Mouse (Mus musculus): ENCODE data around the gene Treh. TPM values are rescaled to one million over a fixed set of nuclear protein-coding genes. Genes with fewer than 3 reads are reported as not detected.

Treh gene
- polyA plus RNA-seq, 1 experiment: 0.15 TPM

DNA sequence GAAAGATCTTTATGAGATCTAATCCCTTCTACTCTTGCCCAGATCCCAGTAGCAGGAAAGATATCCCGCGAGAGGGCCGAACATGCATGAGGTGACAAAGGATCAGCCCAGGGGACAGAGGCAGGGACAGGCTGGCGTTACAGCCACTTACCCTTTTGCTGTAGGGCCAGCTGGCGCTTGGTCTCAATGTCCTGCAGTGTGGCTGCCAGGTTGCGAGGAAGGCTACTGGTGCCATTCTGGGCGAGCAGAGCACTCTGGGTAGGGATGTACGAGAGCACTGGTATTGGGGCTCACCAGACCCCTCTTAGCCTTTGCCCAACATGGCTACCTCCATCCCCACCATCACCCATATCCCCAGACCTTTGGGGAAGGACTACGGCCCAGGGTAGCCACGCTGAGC lies 26.2 kb downstream of the Treh start:
- Histone ChIP-seq H3K4me1 (replicated peaks; ENCODE audit: control insufficient read depth, insufficient read depth, low read length) (peaks cover 2% of the 10 kb centered on the region; the same call in 1 of the 2 replicates), H3K27me3 (ENCODE audit: control insufficient read depth, insufficient read depth, low read length) (no peaks in the 10 kb centered on the region), H3K36me3 (ENCODE audit: control insufficient read depth, insufficient read depth, low read length) (no peaks in the 10 kb centered on the region), H3K4me3 (ENCODE audit: control insufficient read depth, insufficient read depth, low read length) (no peak overlapping the region), H3K27ac (ENCODE audit: control insufficient read depth, insufficient read depth, low read length) (no peak overlapping the region)
- no peak for TF ChIP-seq POLR2A (IDR thresholded peaks at IDR 0.05; ENCODE audit: control insufficient read depth, extremely low read depth, insufficient read depth, low read length, poor library complexity)
- DNase-seq: no peak
- WGBS: 94% methylated on average over 10 of the region's 10 CpGs

DNA sequence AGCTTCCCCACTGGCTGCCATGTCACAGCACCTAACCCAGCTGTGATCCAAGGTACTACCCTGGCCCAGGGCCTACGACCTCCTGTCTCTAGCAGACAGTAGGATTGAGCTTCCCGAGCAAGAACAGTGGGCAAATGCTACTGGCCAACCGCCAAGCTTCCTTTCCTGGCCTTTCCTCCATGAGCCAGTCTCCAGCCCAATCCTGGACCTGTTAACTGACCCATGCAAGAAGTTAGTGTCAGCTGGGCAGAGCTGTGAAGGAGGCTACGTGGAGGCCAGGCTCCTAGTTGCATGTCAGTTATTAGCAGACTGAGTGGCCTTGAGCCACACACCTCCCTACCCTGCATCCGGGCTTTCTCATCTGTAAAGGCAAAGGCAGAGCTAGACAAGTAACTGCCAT lies 26.7 kb downstream of the Treh start:
- no peak for TF ChIP-seq POLR2A (IDR thresholded peaks at IDR 0.05; ENCODE audit: control insufficient read depth, extremely low read depth, insufficient read depth, low read length, poor library complexity)
- TF ChIP-seq CTCF (IDR thresholded peaks at IDR 0.05; ENCODE audit: borderline replicate concordance, control insufficient read depth, extremely low read depth, insufficient read depth, low read length, poor library complexity): no peak
- 94% methylated on average over 5 of the region's 5 CpGs for WGBS
- no peak for DNase-seq

DNA sequence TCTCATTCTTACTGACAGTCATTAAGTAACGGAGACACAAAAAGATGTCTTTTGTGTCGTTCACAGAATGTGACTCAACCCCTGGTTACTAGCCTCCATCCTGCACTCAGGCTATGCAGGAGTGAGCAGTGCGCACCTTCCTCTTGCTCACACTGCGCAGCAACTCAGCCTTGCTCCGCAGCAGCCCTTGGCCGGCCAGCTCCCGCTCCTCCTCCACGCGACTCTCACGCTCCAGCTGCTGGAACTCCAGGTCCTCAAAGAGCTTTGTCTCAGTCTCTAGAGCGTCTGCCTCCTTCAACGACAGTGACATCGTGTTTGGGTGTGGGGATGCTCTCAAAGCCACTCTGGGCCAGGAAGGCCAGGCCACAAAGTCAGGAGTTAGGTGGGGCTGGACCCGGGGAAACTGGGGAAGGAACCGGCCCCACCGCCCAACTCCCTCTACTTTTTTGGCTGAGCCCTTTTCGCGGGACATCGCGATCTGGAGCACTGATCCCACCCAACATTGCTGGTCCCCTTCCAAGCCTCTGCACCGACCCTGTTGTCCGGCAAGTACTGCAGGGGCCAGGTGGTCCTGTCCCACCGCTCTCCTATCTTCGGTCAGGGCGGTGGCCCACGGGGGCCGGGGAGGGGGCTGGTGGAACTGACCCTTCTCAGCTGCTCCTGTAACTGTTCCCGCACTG lies 34.9 kb downstream of the Treh start:
- no peaks in the 10 kb centered on the region for H3K27me3 ChIP-seq (ENCODE audit: control insufficient read depth, insufficient read depth, low read length)
- no peak overlapping the region for H3K27ac ChIP-seq (ENCODE audit: control insufficient read depth, insufficient read depth, low read length)
- H3K36me3 ChIP-seq (ENCODE audit: control insufficient read depth, insufficient read depth, low read length): no peaks in the 10 kb centered on the region
- H3K4me1 ChIP-seq (replicated peaks; ENCODE audit: control insufficient read depth, insufficient read depth, low read length): peaks cover 16% of the 10 kb centered on the region
- TF ChIP-seq CTCF (IDR thresholded peaks at IDR 0.05; ENCODE audit: borderline replicate concordance, control insufficient read depth, extremely low read depth, insufficient read depth, low read length, poor library complexity) (no peak), POLR2A (IDR thresholded peaks at IDR 0.05; ENCODE audit: control insufficient read depth, extremely low read depth, insufficient read depth, low read length, poor library complexity) (no peak)
- peak overlapping the region; percentile 50 for H3K4me3 ChIP-seq (ENCODE audit: control insufficient read depth, insufficient read depth, low read length)
- DNase-seq: no peak
- WGBS: 46% methylated on average over 28 of the region's 28 CpGs

More for the DNA sequence above, 26.7 kb downstream of the Treh start:
- Histone ChIP-seq H3K4me3 (ENCODE audit: control insufficient read depth, insufficient read depth, low read length) (no peak overlapping the region), H3K36me3 (ENCODE audit: control insufficient read depth, insufficient read depth, low read length) (no peaks in the 10 kb centered on the region), H3K27me3 (ENCODE audit: control insufficient read depth, insufficient read depth, low read length) (no peaks in the 10 kb centered on the region), H3K27ac (ENCODE audit: control insufficient read depth, insufficient read depth, low read length) (no peak overlapping the region), H3K4me1 (replicated peaks; ENCODE audit: control insufficient read depth, insufficient read depth, low read length) (peaks cover 2% of the 10 kb centered on the region; the same call in 1 of the 2 replicates)

DNA sequence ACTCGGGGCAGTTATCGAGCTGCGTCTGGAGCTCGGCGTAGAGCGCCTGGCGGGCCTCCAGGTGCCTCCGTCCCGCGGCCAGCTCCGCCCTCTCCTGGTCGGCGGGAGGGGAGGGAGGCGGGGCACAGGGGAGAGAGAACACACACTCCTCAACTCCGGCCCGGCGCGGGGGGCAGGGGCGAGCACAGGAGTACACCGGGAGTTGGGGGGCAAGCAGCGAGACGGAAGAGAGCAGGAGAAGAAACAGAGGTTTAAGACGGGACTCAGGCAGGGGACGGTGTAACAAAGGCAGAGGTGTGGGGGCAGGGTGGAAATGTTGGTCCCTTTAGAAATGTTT lies 35.4 kb downstream of the Treh start:
- Histone ChIP-seq H3K27me3 (ENCODE audit: control insufficient read depth, insufficient read depth, low read length) (no peaks in the 10 kb centered on the region), H3K4me1 (replicated peaks; ENCODE audit: control insufficient read depth, insufficient read depth, low read length) (peaks cover 16% of the 10 kb centered on the region), H3K4me3 (ENCODE audit: control insufficient read depth, insufficient read depth, low read length) (peak overlapping the region; percentile 50), H3K36me3 (ENCODE audit: control insufficient read depth, insufficient read depth, low read length) (no peaks in the 10 kb centered on the region), H3K27ac (ENCODE audit: control insufficient read depth, insufficient read depth, low read length) (no peak overlapping the region)
- peak; percentile 75 for DNase-seq
- TF ChIP-seq POLR2A (IDR thresholded peaks at IDR 0.05; ENCODE audit: control insufficient read depth, extremely low read depth, insufficient read depth, low read length, poor library complexity): no peak
- TF ChIP-seq CTCF (IDR thresholded peaks at IDR 0.05; ENCODE audit: borderline replicate concordance, control insufficient read depth, extremely low read depth, insufficient read depth, low read length, poor library complexity): 0 out of 2 replicates have a peak, but pooled peaks have one; percentile 48
- WGBS: 11% methylated on average over 24 of the region's 24 CpGs

DNA sequence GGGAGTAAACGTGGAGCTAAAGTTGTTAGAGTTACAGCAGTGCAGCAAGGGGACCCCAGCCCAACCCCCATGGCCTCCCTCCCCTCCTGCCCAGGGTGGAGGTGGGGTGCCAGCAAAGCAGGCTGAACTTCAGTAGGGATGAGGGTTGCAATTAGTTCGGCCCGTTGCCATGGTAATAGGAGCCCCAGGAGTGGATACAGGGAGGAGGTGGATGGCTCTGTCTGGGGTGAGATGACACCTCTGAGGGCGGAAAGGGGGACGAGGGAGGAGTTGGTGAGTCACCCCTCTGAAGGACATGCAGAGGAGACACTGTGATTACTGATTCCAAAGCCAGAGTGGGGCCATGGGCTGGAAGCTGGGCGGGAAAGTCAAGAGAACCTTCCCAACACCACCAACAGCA lies 35.9 kb downstream of the Treh start:
- TF ChIP-seq CTCF (IDR thresholded peaks at IDR 0.05; ENCODE audit: borderline replicate concordance, control insufficient read depth, extremely low read depth, insufficient read depth, low read length, poor library complexity) (no peak), POLR2A (IDR thresholded peaks at IDR 0.05; ENCODE audit: control insufficient read depth, extremely low read depth, insufficient read depth, low read length, poor library complexity) (no peak)
- Histone ChIP-seq H3K4me1 (replicated peaks; ENCODE audit: control insufficient read depth, insufficient read depth, low read length) (peaks cover 16% of the 10 kb centered on the region), H3K4me3 (ENCODE audit: control insufficient read depth, insufficient read depth, low read length) (no peak overlapping the region; the same call in 1 of the 2 replicates), H3K36me3 (ENCODE audit: control insufficient read depth, insufficient read depth, low read length) (no peaks in the 10 kb centered on the region), H3K27me3 (ENCODE audit: control insufficient read depth, insufficient read depth, low read length) (no peaks in the 10 kb centered on the region), H3K27ac (ENCODE audit: control insufficient read depth, insufficient read depth, low read length) (no peak overlapping the region)
- DNase-seq: no peak
- WGBS: 81% methylated on average over 6 of the region's 6 CpGs

DNA sequence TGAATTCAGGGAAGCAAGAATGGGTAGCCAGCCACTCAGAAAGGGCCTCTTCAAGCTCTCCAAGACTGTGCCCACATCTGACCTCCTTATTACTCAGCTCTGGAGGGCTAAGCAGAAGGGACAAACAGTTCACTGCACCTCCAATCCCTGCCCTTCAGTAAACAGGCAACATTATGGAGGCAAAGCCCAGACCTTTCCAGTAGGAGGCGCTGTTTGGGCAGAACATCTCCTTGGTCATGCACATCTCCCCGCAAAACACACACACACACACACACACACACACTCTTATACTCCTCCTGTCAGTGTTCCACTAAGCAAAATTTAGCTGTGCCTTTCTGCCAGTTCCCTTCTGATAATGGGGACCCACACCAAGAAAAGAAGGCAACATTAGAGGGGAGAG lies 36.6 kb downstream of the Treh start:
- 89% methylated on average over 2 of the region's 2 CpGs for WGBS

DNA sequence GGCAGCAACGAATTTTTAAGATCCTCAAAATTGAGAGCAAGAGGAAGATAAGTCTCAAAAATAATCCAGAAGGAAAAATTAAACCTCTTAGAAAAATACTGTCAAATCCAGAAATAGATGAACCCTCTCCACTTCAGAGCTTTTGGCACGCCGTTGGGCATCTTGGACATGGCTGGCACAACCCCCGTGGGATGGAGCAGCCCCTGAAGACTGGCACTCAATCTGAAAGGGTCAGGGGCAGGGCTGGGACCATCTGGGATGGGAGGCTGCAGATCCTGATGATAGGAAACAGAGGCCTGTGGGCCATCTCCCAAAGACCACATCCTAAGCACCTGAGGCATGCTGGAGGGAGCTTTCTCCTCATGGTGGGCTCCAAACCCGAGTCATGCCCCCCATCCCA lies 37.2 kb downstream of the Treh start:
- H3K4me1 ChIP-seq (replicated peaks; ENCODE audit: control insufficient read depth, insufficient read depth, low read length): peaks cover 16% of the 10 kb centered on the region
- TF ChIP-seq POLR2A (IDR thresholded peaks at IDR 0.05; ENCODE audit: control insufficient read depth, extremely low read depth, insufficient read depth, low read length, poor library complexity) (no peak), CTCF (IDR thresholded peaks at IDR 0.05; ENCODE audit: borderline replicate concordance, control insufficient read depth, extremely low read depth, insufficient read depth, low read length, poor library complexity) (no peak)
- no peak overlapping the region for H3K27ac ChIP-seq (ENCODE audit: control insufficient read depth, insufficient read depth, low read length)
- H3K4me3 ChIP-seq (ENCODE audit: control insufficient read depth, insufficient read depth, low read length): no peak overlapping the region
- DNase-seq: no peak
- WGBS: 87% methylated on average over 5 of the region's 5 CpGs
- no peaks in the 10 kb centered on the region for H3K36me3 ChIP-seq (ENCODE audit: control insufficient read depth, insufficient read depth, low read length)
- H3K27me3 ChIP-seq (ENCODE audit: control insufficient read depth, insufficient read depth, low read length): no peaks in the 10 kb centered on the region

More for the DNA sequence above, 36.6 kb downstream of the Treh start:
- peaks cover 16% of the 10 kb centered on the region for H3K4me1 ChIP-seq (replicated peaks; ENCODE audit: control insufficient read depth, insufficient read depth, low read length)
- no peak overlapping the region for H3K4me3 ChIP-seq (ENCODE audit: control insufficient read depth, insufficient read depth, low read length)
- no peak for DNase-seq
- no peaks in the 10 kb centered on the region for H3K36me3 ChIP-seq (ENCODE audit: control insufficient read depth, insufficient read depth, low read length)
- TF ChIP-seq POLR2A (IDR thresholded peaks at IDR 0.05; ENCODE audit: control insufficient read depth, extremely low read depth, insufficient read depth, low read length, poor library complexity) (no peak), CTCF (IDR thresholded peaks at IDR 0.05; ENCODE audit: borderline replicate concordance, control insufficient read depth, extremely low read depth, insufficient read depth, low read length, poor library complexity) (no peak)
- no peaks in the 10 kb centered on the region for H3K27me3 ChIP-seq (ENCODE audit: control insufficient read depth, insufficient read depth, low read length)
- no peak overlapping the region for H3K27ac ChIP-seq (ENCODE audit: control insufficient read depth, insufficient read depth, low read length)
